Mouse (Mus musculus) hindbrain, embryonic 11.5 days (tissue): Measurements from ENCODE around the gene Slc35b4. TPM values are rescaled to one million over a fixed set of nuclear protein-coding genes. Genes with fewer than 3 reads are reported as not detected.

Source experiments
- ATAC-seq: fragments of 200-750 bp; cut with Nextera tagmentation; 2 replicates; pipeline ENCODE4 v1.8.0; 2017; ENCODE audit warnings: mild to moderate bottlenecking, moderate TSS enrichment, moderate library complexity; ENCODE audit not compliant: low FRiP score
- DNase-seq: peaks from one replicate; pipeline ENCODE4 v3.0.0-alpha.2; 2015; ENCODE audit warnings: low spot score
- H3K27ac ChIP-seq: fragments of 300-500 bp; sonication (generic); 2 replicates; pipeline ENCODE4 v1.5.1; 2014; ENCODE audit warnings: mild to moderate bottlenecking, low read depth, low read length
- H3K27me3 ChIP-seq: fragments of 300-500 bp; sonication (generic); 2 replicates; pipeline ENCODE4 v1.6.1; 2014; ENCODE audit warnings: mild to moderate bottlenecking, low read length, moderate library complexity, mixed read lengths; ENCODE audit not compliant: control insufficient read depth, insufficient read depth
- H3K36me3 ChIP-seq: fragments of 300-500 bp; sonication (generic); 2 replicates; pipeline ENCODE4 v1.6.1; 2014; ENCODE audit warnings: mild to moderate bottlenecking, low read length, moderate library complexity, mixed read lengths; ENCODE audit not compliant: control insufficient read depth, insufficient read depth
- H3K4me1 ChIP-seq: fragments of 300-500 bp; sonication (generic); replicated peaks from 2 replicates; pipeline ENCODE4 v1.6.1; 2014; ENCODE audit warnings: low read length, mixed read lengths; ENCODE audit not compliant: control insufficient read depth, insufficient read depth
- H3K4me2 ChIP-seq: fragments of 300-500 bp; sonication (generic); replicated peaks from 2 replicates; pipeline ENCODE4 v1.6.1; 2014; ENCODE audit warnings: mild to moderate bottlenecking, low read depth, low read length
- H3K4me3 ChIP-seq: fragments of 300-500 bp; sonication (generic); 2 replicates; pipeline ENCODE4 v1.5.1; 2014; ENCODE audit warnings: low read depth, low read length
- H3K9ac ChIP-seq: fragments of 300-500 bp; sonication (generic); 2 replicates; pipeline ENCODE4 v1.6.1; 2014; ENCODE audit warnings: low read depth, low read length
- H3K9me3 ChIP-seq: fragments of 300-500 bp; sonication (generic); 2 replicates; pipeline ENCODE4 v1.6.1; 2016; ENCODE audit warnings: low read length; ENCODE audit not compliant: control insufficient read depth
- WGBS: fragments of 180-500 bp; shearing (Covaris S2); extraction: QIAGEN DNeasy Blood & Tissue Kit; methylation state at CpG from one replicate; pipeline ENCODE4 v1.1.7; 2014; 5-methylcytosine and 5-hydroxymethylcytosine counted together
- polyA plus RNA-seq: library from polyadenylated mRNA; unstranded; fragments of >200 nt; fragmentation: Nextera tagmentation; extraction: Ambion mirVana; gene quantifications from 2 replicates; pipeline ENCODE4 v1.2.1, GENCODE M21; 2014

Slc35b4 gene
- polyA plus RNA-seq, 1 experiment from 2014 or later, result 46.7 TPM

GRCm38 (mm10) chr6:34161511-34161910, 15.4 kb downstream of the Slc35b4 start:
- no peaks in the 10 kb centered on the region for H3K4me1 ChIP-seq
- H3K36me3 ChIP-seq, result peaks cover 3% of the 10 kb centered on the region; the same call in 1 of the 2 replicates
- 94% methylated on average over 7 of the region's 7 CpGs for WGBS
- no peaks in the 10 kb centered on the region for H3K9me3 ChIP-seq
- ATAC-seq (no peak), DNase-seq (no peak)
- no peak overlapping the region for H3K9ac ChIP-seq
- H3K27ac ChIP-seq, result no peak overlapping the region
- no peak overlapping the region for H3K4me3 ChIP-seq
- no peaks in the 10 kb centered on the region for H3K27me3 ChIP-seq
- H3K4me2 ChIP-seq, result no peak overlapping the region

GRCm38 (mm10) chr6:34160816-34161310, 16.0 kb downstream of the Slc35b4 start:
- Histone ChIP-seq H3K27me3 (no peaks in the 10 kb centered on the region), H3K4me2 (no peak overlapping the region), H3K9me3 (no peaks in the 10 kb centered on the region), H3K27ac (no peak overlapping the region), H3K9ac (no peak overlapping the region), H3K4me1 (no peaks in the 10 kb centered on the region), H3K36me3 (peaks cover 3% of the 10 kb centered on the region; the same call in 1 of the 2 replicates), H3K4me3 (no peak overlapping the region)
- no peak for ATAC-seq
- DNase-seq, result no peak
- WGBS, result 97% methylated on average over 7 of the region's 7 CpGs

- Histone ChIP-seq H3K4me2 (no peak overlapping the region), H3K9me3 (no peaks in the 10 kb centered on the region), H3K27me3 (no peaks in the 10 kb centered on the region), H3K4me1 (no peaks in the 10 kb centered on the region), H3K36me3 (peaks cover 3% of the 10 kb centered on the region; the same call in 1 of the 2 replicates), H3K27ac (no peak overlapping the region), H3K4me3 (no peak overlapping the region), H3K9ac (no peak overlapping the region)
- DNase-seq, result no peak
- WGBS, result 90% methylated on average over 23 of the region's 23 CpGs
- no peak for ATAC-seq
Observed at GRCm38 (mm10) chr6:34159998-34160815, 16.7 kb downstream of the Slc35b4 start.

GRCm38 (mm10) chr6:34156841-34157748, 19.8 kb downstream of the Slc35b4 start:
- Histone ChIP-seq H3K27ac (no peak overlapping the region), H3K9ac (no peak overlapping the region), H3K36me3 (peaks cover 3% of the 10 kb centered on the region; the same call in 1 of the 2 replicates), H3K9me3 (no peaks in the 10 kb centered on the region), H3K27me3 (no peaks in the 10 kb centered on the region), H3K4me3 (no peak overlapping the region), H3K4me2 (no peak overlapping the region), H3K4me1 (no peaks in the 10 kb centered on the region)
- DNase-seq (no peak), ATAC-seq (no peak)
- WGBS, result 84% methylated on average over 14 of the region's 14 CpGs

- peaks cover 3% of the 10 kb centered on the region; the same call in 1 of the 2 replicates for H3K36me3 ChIP-seq
- WGBS, result 81% methylated on average over 5 of the region's 5 CpGs
- no peak overlapping the region for H3K4me3 ChIP-seq
- no peaks in the 10 kb centered on the region for H3K4me1 ChIP-seq
- H3K27ac ChIP-seq, result no peak overlapping the region
- H3K4me2 ChIP-seq, result no peak overlapping the region
- H3K9ac ChIP-seq, result no peak overlapping the region
- DNase-seq (no peak), ATAC-seq (no peak)
- no peaks in the 10 kb centered on the region for H3K27me3 ChIP-seq
- no peaks in the 10 kb centered on the region for H3K9me3 ChIP-seq
Observed at GRCm38 (mm10) chr6:34156057-34156456, 20.9 kb downstream of the Slc35b4 start.

GRCm38 (mm10) chr6:34155137-34155804, 21.6 kb downstream of the Slc35b4 start:
- DNase-seq, result no peak
- H3K4me2 ChIP-seq, result no peak overlapping the region
- no peaks in the 10 kb centered on the region for H3K9me3 ChIP-seq
- H3K36me3 ChIP-seq, result peaks cover 3% of the 10 kb centered on the region; the same call in 1 of the 2 replicates
- H3K4me1 ChIP-seq, result no peaks in the 10 kb centered on the region
- ATAC-seq, result no peak
- WGBS, result 93% methylated on average over 15 of the region's 15 CpGs
- no peak overlapping the region for H3K4me3 ChIP-seq
- H3K27me3 ChIP-seq, result no peaks in the 10 kb centered on the region
- no peak overlapping the region for H3K27ac ChIP-seq
- no peak overlapping the region for H3K9ac ChIP-seq

GRCm38 (mm10) chr6:34154202-34154601, 22.7 kb downstream of the Slc35b4 start:
- no peak for DNase-seq
- WGBS, result 72% methylated on average over 3 of the region's 3 CpGs

More at GRCm38 (mm10) chr6:34154202-34154601, 22.7 kb downstream of the Slc35b4 start:
- Histone ChIP-seq H3K4me1 (no peaks in the 10 kb centered on the region), H3K9me3 (no peaks in the 10 kb centered on the region), H3K9ac (no peak overlapping the region), H3K4me2 (no peak overlapping the region), H3K4me3 (no peak overlapping the region), H3K27me3 (no peaks in the 10 kb centered on the region), H3K27ac (no peak overlapping the region), H3K36me3 (peaks cover 3% of the 10 kb centered on the region; the same call in 1 of the 2 replicates)
- no peak for ATAC-seq
